Mouse (Mus musculus) left cerebral cortex, postnatal 25 days (tissue): ENCODE measurements around the gene Gm20905. TPM values are rescaled to one million over a fixed set of nuclear protein-coding genes. Genes with fewer than 3 reads are reported as not detected.
"Not testable (repeated sequence)": the region's sequence is repeated elsewhere in the genome, so short reads cannot be mapped to it uniquely, and the experiment has no call there.

Experiments used
- DNase-seq, 2 experiments: peaks; one replicate each; pipeline ENCODE4 v3.0.0; 2022; ENCODE audit warnings: low spot score in 2 of 2, mixed read lengths in 1 of 2
- intact Hi-C: fragments of 180-260 bp; cut with DNase I; formaldehyde crosslinking; loops from one replicate; pipeline ENCODE4 v1.15.1; 2025
- total RNA-seq, 2 experiments: library from RNA; stranded (reverse); gene quantifications; 2 replicates each; pipeline ENCODE4 v1.2.3; 2021

Gene Gm20905
- not detected for total RNA-seq

DNA sequence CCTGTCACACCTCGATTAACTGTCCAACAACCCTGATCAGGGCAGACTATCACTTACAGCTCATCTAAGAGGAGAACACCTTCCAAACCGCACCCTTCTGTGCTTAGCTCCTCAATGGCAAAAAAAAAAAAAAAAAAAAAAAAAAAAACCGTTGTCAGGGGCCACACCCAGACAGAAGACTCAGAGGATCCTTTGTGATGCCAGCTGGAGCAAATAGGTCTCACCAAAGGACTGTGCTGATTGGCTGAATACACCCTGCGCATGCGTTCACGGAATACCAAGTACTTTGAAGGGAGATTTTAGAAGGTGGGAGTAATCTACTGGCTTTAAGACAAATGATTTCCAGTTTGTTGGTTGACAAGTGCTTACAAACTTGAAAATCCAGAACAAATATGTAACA, at the start of gene Gm20905:
Gene Gm20905, minus strand, starts transcription at position 101 of the 400 bp plus-strand sequence.
- intact Hi-C loops, DNase-seq: not testable (repeated sequence)
